Mouse (Mus musculus) MEL (cell line): ENCODE results near the gene Mrtfb. TPM values are rescaled to one million over a fixed set of nuclear protein-coding genes. Genes with fewer than 3 reads are reported as not detected.

Experiments used
- DNase-seq: peaks from one replicate; pipeline ENCODE4 v3.0.0; 2011; ENCODE audit warnings: low read depth, low spot score
- H3K27ac ChIP-seq: 2 replicates; pipeline ENCODE4 v1.5.1; 2012; ENCODE audit warnings: low read depth, mild to moderate bottlenecking, control low read depth, low read length, moderate library complexity; ENCODE audit not compliant: control insufficient read depth
- H3K27me3 ChIP-seq, 2 experiments: fragments of 150-350 bp in 1 of 2; sonication (generic) in 1 of 2; 2 replicates each; pipeline ENCODE4 v1.6.1; 2012; ENCODE audit warnings: low read length in 2 of 2, mild to moderate bottlenecking in 2 of 2, improper control_type of control experiment in 1 of 2, moderate library complexity in 1 of 2; ENCODE audit not compliant: insufficient read depth in 2 of 2, control insufficient read depth in 1 of 2
- H3K36me3 ChIP-seq, 2 experiments: 2 replicates each; pipeline ENCODE4 v1.6.1; 2012 to 2014; ENCODE audit warnings: low read length in 2 of 2, improper control_type of control experiment in 1 of 2, inconsistent platforms in 1 of 2, mild to moderate bottlenecking in 1 of 2; ENCODE audit not compliant: insufficient read depth in 2 of 2, control insufficient read depth in 1 of 2
- H3K4me1 ChIP-seq, 2 experiments: fragments of 150-350 bp in 1 of 2; sonication (generic) in 1 of 2; 2 replicates each; pipeline ENCODE4 v1.6.1; 2012; ENCODE audit warnings: low read length in 2 of 2, improper control_type of control experiment in 1 of 2, mild to moderate bottlenecking in 1 of 2; ENCODE audit not compliant: insufficient read depth in 2 of 2, control insufficient read depth in 1 of 2
- H3K4me3 ChIP-seq, 2 experiments: fragments of 150-350 bp in 1 of 2; sonication (generic) in 1 of 2; 2 replicates each; pipeline ENCODE4 v1.5.1; 2012; ENCODE audit warnings: low read depth in 2 of 2, low read length in 2 of 2, mild to moderate bottlenecking in 2 of 2, moderate library complexity in 2 of 2, control low read depth in 1 of 2, improper control_type of control experiment in 1 of 2; ENCODE audit not compliant: control insufficient read depth in 1 of 2, insufficient read depth in 1 of 2
- H3K79me2 ChIP-seq: 2 replicates; pipeline ENCODE4 v1.6.1; 2012; ENCODE audit warnings: mild to moderate bottlenecking, low read length, moderate library complexity; ENCODE audit not compliant: control insufficient read depth, poor library complexity, insufficient read depth
- H3K9ac ChIP-seq: 2 replicates; pipeline ENCODE4 v1.6.1; 2012; ENCODE audit warnings: low read depth, mild to moderate bottlenecking, control low read depth, low read length, moderate library complexity; ENCODE audit not compliant: control insufficient read depth, poor library complexity, severe bottlenecking
- H3K9me3 ChIP-seq: fragments of 150-350 bp; sonication (generic); replicated peaks from 2 replicates; pipeline ENCODE4 v1.6.1; 2012; ENCODE audit warnings: mild to moderate bottlenecking, low read length, improper control_type of control experiment, moderate library complexity; ENCODE audit not compliant: insufficient read depth
- BHLHE40 ChIP-seq: IDR thresholded peaks from 2 replicates; pipeline ENCODE4 v1.6.1; 2012; ENCODE audit warnings: low read depth, mild to moderate bottlenecking, inconsistent platforms, low read length, improper control_type of control experiment, borderline replicate concordance
- CTCF ChIP-seq, 3 experiments: IDR thresholded peaks in 2 of 3; conservative IDR thresholded peaks in 1 of 3; 2 replicates each; pipeline ENCODE4 v1.5.1; 2011 to 2012; ENCODE audit warnings: low read length in 3 of 3, low read depth in 2 of 3, mild to moderate bottlenecking in 2 of 3, improper control_type of control experiment in 1 of 3, inconsistent platforms in 1 of 3, mixed read lengths in 1 of 3, moderate library complexity in 1 of 3; ENCODE audit not compliant: control insufficient read depth in 1 of 3, insufficient read depth in 1 of 3, poor library complexity in 1 of 3, severe bottlenecking in 1 of 3
- ELF1 ChIP-seq: IDR thresholded peaks from 2 replicates; pipeline ENCODE4 v1.6.1; 2014; ENCODE audit warnings: low read depth, mild to moderate bottlenecking, inconsistent platforms, low read length, improper control_type of control experiment, moderate library complexity
- ETS1 ChIP-seq: IDR thresholded peaks from 2 replicates; pipeline ENCODE4 v1.6.1; 2012; ENCODE audit warnings: low read depth, mild to moderate bottlenecking, inconsistent platforms, low read length, improper control_type of control experiment, moderate library complexity
- GABPA ChIP-seq: IDR thresholded peaks from 2 replicates; pipeline ENCODE4 v1.6.1; 2012; ENCODE audit warnings: low read depth, mild to moderate bottlenecking, inconsistent platforms, low read length, improper control_type of control experiment, moderate library complexity
- KAT2A ChIP-seq: conservative IDR thresholded peaks from 2 replicates; pipeline ENCODE4 v1.6.1; 2012; ENCODE audit warnings: low read depth, low read length, improper control_type of control experiment, inconsistent platforms
- MAFK ChIP-seq: IDR thresholded peaks from 2 replicates; pipeline ENCODE4 v1.6.1; 2011; ENCODE audit warnings: low read depth, mild to moderate bottlenecking, low read length, improper control_type of control experiment, borderline replicate concordance
- MAX ChIP-seq: IDR thresholded peaks from 2 replicates; pipeline ENCODE4 v1.6.1; 2011; ENCODE audit warnings: low read length, improper control_type of control experiment
- MXI1 ChIP-seq: IDR thresholded peaks from 2 replicates; pipeline ENCODE4 v1.6.1; 2011; ENCODE audit warnings: mild to moderate bottlenecking, low read depth, low read length, improper control_type of control experiment
- MYB ChIP-seq: IDR thresholded peaks from 2 replicates; pipeline ENCODE4 v1.6.1; 2011; ENCODE audit warnings: mild to moderate bottlenecking, low read depth, low read length, improper control_type of control experiment
- POLR2A ChIP-seq, 2 experiments: IDR thresholded peaks; 2 replicates each; pipeline ENCODE4 v1.6.1; 2011 to 2012; ENCODE audit warnings: low read length in 2 of 2, mild to moderate bottlenecking in 2 of 2, control low read depth in 1 of 2, improper control_type of control experiment in 1 of 2, low read depth in 1 of 2, moderate library complexity in 1 of 2; ENCODE audit not compliant: control insufficient read depth in 1 of 2, insufficient read depth in 1 of 2, poor library complexity in 1 of 2
- POLR2AphosphoS2 ChIP-seq: IDR thresholded peaks from 2 replicates; pipeline ENCODE4 v1.6.1; 2011; ENCODE audit warnings: low read length, improper control_type of control experiment
- POLR2AphosphoS5 ChIP-seq: IDR thresholded peaks from 2 replicates; pipeline ENCODE4 v1.6.1; 2012; ENCODE audit warnings: low read depth, borderline replicate concordance, mild to moderate bottlenecking, inconsistent platforms, low read length, moderate library complexity, mixed read lengths
- TBP ChIP-seq: IDR thresholded peaks from 2 replicates; pipeline ENCODE4 v1.8.0; 2011; ENCODE audit warnings: low read depth, low read length, improper control_type of control experiment
- TCF12 ChIP-seq: IDR thresholded peaks from 2 replicates; pipeline ENCODE4 v1.6.1; 2014; ENCODE audit warnings: low read depth, mild to moderate bottlenecking, inconsistent platforms, low read length, improper control_type of control experiment, moderate library complexity
- UBTF ChIP-seq: IDR thresholded peaks from 2 replicates; pipeline ENCODE4 v1.6.1; 2012; ENCODE audit warnings: low read depth, mild to moderate bottlenecking, inconsistent platforms, low read length, improper control_type of control experiment, moderate library complexity, borderline replicate concordance; ENCODE audit not compliant: insufficient read depth
- USF1 ChIP-seq: IDR thresholded peaks from 2 replicates; pipeline ENCODE4 v1.6.1; 2014; ENCODE audit warnings: low read depth, mild to moderate bottlenecking, inconsistent platforms, low read length, improper control_type of control experiment, moderate library complexity
- USF2 ChIP-seq, 2 experiments: IDR thresholded peaks; 2 replicates each; pipeline ENCODE4 v1.6.1; 2011 to 2012; ENCODE audit warnings: improper control_type of control experiment in 2 of 2, low read length in 2 of 2, borderline replicate concordance in 1 of 2, inconsistent platforms in 1 of 2, low read depth in 1 of 2, mild to moderate bottlenecking in 1 of 2; ENCODE audit not compliant: insufficient read depth in 1 of 2
- ZC3H11A ChIP-seq: IDR thresholded peaks from 2 replicates; pipeline ENCODE4 v1.6.1; 2012; ENCODE audit warnings: low read depth, mild to moderate bottlenecking, inconsistent platforms, low read length, improper control_type of control experiment
- ZKSCAN1 ChIP-seq: IDR thresholded peaks from 2 replicates; pipeline ENCODE4 v1.6.1; 2012; ENCODE audit warnings: low read depth, mild to moderate bottlenecking, inconsistent platforms, low read length, improper control_type of control experiment, moderate library complexity
- ZNF384 ChIP-seq: IDR thresholded peaks from 2 replicates; pipeline ENCODE4 v1.6.1; 2012; ENCODE audit warnings: low read depth, mild to moderate bottlenecking, inconsistent platforms, low read length, improper control_type of control experiment
- polyA plus RNA-seq, 2 experiments: library from polyadenylated mRNA; stranded (reverse) in 1 of 2; unstranded in 1 of 2; fragments of >175 nt in 1 of 2; fragments of >200 nt in 1 of 2; gene quantifications; 2 replicates each; pipeline versions ENCODE4 v1.2.1 to v1.2.4; 2012; ENCODE audit warnings: low replicate concordance in 2 of 2, low read depth in 1 of 2; ENCODE audit not compliant: insufficient read length in 2 of 2, insufficient read depth in 1 of 2, missing spikeins in 1 of 2
- total RNA-seq: library from RNA; depleted of rRNA; stranded (reverse); fragments of 300-350 nt; gene quantifications from 2 replicates; pipeline ENCODE4 v1.2.3, GENCODE M21; 2012

Mrtfb gene
- total and polyA plus RNA-seq, 3 experiments, result 2.7 to 6.6 TPM; not detected in 1

GRCm38 (mm10) chr16:13360835-13361234, 104.6 kb downstream of the Mrtfb start:
- no peak for TF ChIP-seq USF1
- TF ChIP-seq, all 39 proteins: peak for 0
- H3K27me3 ChIP-seq, result no peaks in the 10 kb centered on the region
- H3K4me3 ChIP-seq, result no peak overlapping the region
- no peaks in the 10 kb centered on the region for H3K79me2 ChIP-seq
- H3K9me3 ChIP-seq, result no peaks in the 10 kb centered on the region
- no peaks in the 10 kb centered on the region for H3K36me3 ChIP-seq
- no peak for DNase-seq
- no peaks in the 10 kb centered on the region for H3K4me1 ChIP-seq
- no peak overlapping the region for H3K9ac ChIP-seq
- no peak overlapping the region for H3K27ac ChIP-seq

GRCm38 (mm10) chr16:13363141-13363540, 106.9 kb downstream of the Mrtfb start:
- Histone ChIP-seq H3K36me3 (no peaks in the 10 kb centered on the region), H3K4me3 (no peak overlapping the region), H3K4me1 (no peaks in the 10 kb centered on the region), H3K9ac (no peak overlapping the region), H3K27me3 (no peaks in the 10 kb centered on the region), H3K27ac (no peak overlapping the region), H3K79me2 (no peaks in the 10 kb centered on the region), H3K9me3 (no peaks in the 10 kb centered on the region)
- DNase-seq, result no peak
- TF ChIP-seq MYB (no peak), ZKSCAN1 (no peak), POLR2AphosphoS2 (no peak), MAFK (no peak)

- no peaks in the 10 kb centered on the region for H3K27me3 ChIP-seq
- no peaks in the 10 kb centered on the region for H3K36me3 ChIP-seq
- no peak overlapping the region for H3K9ac ChIP-seq
- no peak for DNase-seq
- no peak overlapping the region for H3K27ac ChIP-seq
- no peaks in the 10 kb centered on the region for H3K79me2 ChIP-seq
- TF ChIP-seq TBP (no peak), CTCF (IDR thresholded peaks at IDR 0.05 in 2 of 3, conservative IDR thresholded peaks at IDR 0.05 in 1 of 3; ENCODE audit: control insufficient read depth in 1 of 3, insufficient read depth in 1 of 3, low read depth in 2 of 3, low read length in 3 of 3, poor library complexity in 1 of 3, severe bottlenecking in 1 of 3) (no peak), ETS1 (no peak), TCF12 (no peak), BHLHE40 (no peak), POLR2A (IDR thresholded peaks at IDR 0.05; ENCODE audit: control insufficient read depth in 1 of 2, insufficient read depth in 1 of 2, low read depth in 1 of 2, low read length in 2 of 2, poor library complexity in 1 of 2) (no peak), GABPA (no peak), ZC3H11A (no peak), POLR2AphosphoS5 (no peak), KAT2A (no peak), ZNF384 (no peak), MXI1 (no peak), UBTF (no peak), ELF1 (no peak), MAX (no peak), USF2 (IDR thresholded peaks at IDR 0.05; ENCODE audit: borderline replicate concordance in 1 of 2, insufficient read depth in 1 of 2, low read depth in 1 of 2, low read length in 2 of 2) (no peak)
- no peaks in the 10 kb centered on the region for H3K4me1 ChIP-seq
- H3K9me3 ChIP-seq, result no peaks in the 10 kb centered on the region
- H3K4me3 ChIP-seq, result no peak overlapping the region
Observed at GRCm38 (mm10) chr16:13364145-13364544, 107.9 kb downstream of the Mrtfb start.
